Mouse (Mus musculus) forebrain, embryonic 14.5 days (tissue): Measurements from ENCODE around the gene Soat1. TPM values are rescaled to one million over a fixed set of nuclear protein-coding genes. Genes with fewer than 3 reads are reported as not detected.
"Not testable (repeated sequence)": the region's sequence is repeated elsewhere in the genome, so short reads cannot be mapped to it uniquely, and the experiment has no call there.

ENCODE experiments used
- ATAC-seq: fragments of 200-750 bp; cut with Nextera tagmentation; 2 replicates; pipeline ENCODE4 v1.8.0; 2017; ENCODE audit warnings: mild to moderate bottlenecking, moderate library complexity
- DNase-seq: peaks from one replicate; pipeline ENCODE4 v3.0.0-alpha.2; 2015; ENCODE audit warnings: low spot score
- H3K27ac ChIP-seq: fragments of 300-500 bp; sonication (generic); 2 replicates; pipeline ENCODE4 v1.5.1; 2014; ENCODE audit warnings: low read depth, mild to moderate bottlenecking, control low read depth, low read length, moderate library complexity
- H3K27me3 ChIP-seq: fragments of 300-500 bp; sonication (generic); replicated peaks from 2 replicates; pipeline ENCODE4 v1.6.1; 2014; ENCODE audit warnings: low read length, control low read depth, mixed read lengths; ENCODE audit not compliant: control insufficient read depth, insufficient read depth
- H3K36me3 ChIP-seq: fragments of 300-500 bp; sonication (generic); 2 replicates; pipeline ENCODE4 v1.6.1; 2014; ENCODE audit warnings: low read length, control low read depth; ENCODE audit not compliant: control insufficient read depth, insufficient read depth
- H3K4me1 ChIP-seq: fragments of 300-500 bp; sonication (generic); 2 replicates; pipeline ENCODE4 v1.6.1; 2014; ENCODE audit warnings: antibody characterized with exemption, low read length, control low read depth; ENCODE audit not compliant: control insufficient read depth, insufficient read depth
- H3K4me2 ChIP-seq: fragments of 300-500 bp; sonication (generic); 2 replicates; pipeline ENCODE4 v1.6.1; 2014; ENCODE audit warnings: mild to moderate bottlenecking, control low read depth, low read length
- H3K4me3 ChIP-seq: fragments of 300-500 bp; sonication (generic); 2 replicates; pipeline ENCODE4 v1.5.1; 2014; ENCODE audit warnings: low read depth, low read length, control low read depth
- H3K9ac ChIP-seq: fragments of 300-500 bp; sonication (generic); 2 replicates; pipeline ENCODE4 v1.6.1; 2014; ENCODE audit warnings: mild to moderate bottlenecking, low read length, control low read depth, moderate library complexity
- H3K9me3 ChIP-seq: fragments of 300-500 bp; sonication (generic); replicated peaks from 2 replicates; pipeline ENCODE4 v1.6.1; 2016; ENCODE audit warnings: low read length, control low read depth, mixed read lengths; ENCODE audit not compliant: control insufficient read depth
- WGBS: fragments of 180-500 bp; shearing (Covaris S2); extraction: QIAGEN DNeasy Blood & Tissue Kit; methylation state at CpG from one replicate; pipeline ENCODE4 v1.1.7; 2014; 5-methylcytosine and 5-hydroxymethylcytosine counted together
- polyA plus RNA-seq: library from polyadenylated mRNA; unstranded; fragments of >200 nt; fragmentation: Nextera tagmentation; extraction: Ambion mirVana; gene quantifications from 2 replicates; pipeline ENCODE4 v1.2.1, GENCODE M21; 2014

Soat1 gene
- polyA plus RNA-seq, 1 experiment from 2014 or later, result 11.9 TPM

DNA sequence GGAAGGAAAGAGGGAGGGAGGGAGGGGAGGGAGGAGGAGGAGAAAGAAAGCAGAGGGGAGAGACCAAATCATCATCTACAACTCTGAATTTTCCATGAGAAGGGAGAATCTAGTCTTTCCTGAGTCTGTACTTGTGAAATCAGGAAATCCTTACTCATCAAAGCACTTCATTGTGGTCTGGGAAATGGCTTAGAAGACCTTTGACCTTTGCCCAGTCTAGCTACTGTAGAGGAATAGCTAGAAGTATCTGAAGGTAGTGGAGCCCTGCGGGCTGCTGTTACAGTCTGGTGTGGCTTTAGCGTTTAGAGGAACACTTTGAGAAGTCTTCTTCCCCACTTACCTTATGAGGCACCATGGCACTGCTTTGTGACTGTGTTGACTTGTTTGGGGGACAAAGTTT is 71.6 kb downstream of the Soat1 start:
- no peak overlapping the region for H3K4me2 ChIP-seq
- DNase-seq, result no peak
- H3K36me3 ChIP-seq, result no peaks in the 10 kb centered on the region
- WGBS, result 60% methylated on average over 2 of the region's 2 CpGs
- no peaks in the 10 kb centered on the region for H3K9me3 ChIP-seq
- no peak for ATAC-seq
- no peaks in the 10 kb centered on the region for H3K4me1 ChIP-seq
- H3K27me3 ChIP-seq, result no peaks in the 10 kb centered on the region
- no peak overlapping the region for H3K9ac ChIP-seq
- no peak overlapping the region for H3K27ac ChIP-seq
- H3K4me3 ChIP-seq, result no peak overlapping the region

DNA sequence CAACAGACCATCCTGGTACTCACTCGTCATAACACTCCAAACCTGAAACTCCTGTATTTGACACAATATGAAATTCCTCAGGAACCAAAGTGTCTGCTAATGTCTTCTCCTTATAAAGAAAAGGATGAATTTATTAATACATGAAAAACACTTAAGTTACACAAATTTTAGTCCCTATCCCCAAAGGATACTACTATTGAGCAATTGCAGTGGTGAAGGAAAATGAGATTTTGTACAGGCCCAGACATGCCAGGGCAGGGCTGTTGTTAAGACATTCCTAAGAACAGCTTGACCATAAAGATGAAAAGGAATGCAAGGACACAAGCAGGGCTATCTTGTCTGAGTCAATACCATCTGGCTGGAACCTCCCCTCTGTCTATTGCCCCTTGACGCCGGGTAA is 74.0 kb downstream of the Soat1 start:
- not testable (repeated sequence) for H3K4me2 ChIP-seq, DNase-seq, H3K27me3 ChIP-seq, H3K36me3 ChIP-seq, H3K9me3 ChIP-seq, ATAC-seq, H3K9ac ChIP-seq, H3K4me3 ChIP-seq, H3K4me1 ChIP-seq, H3K27ac ChIP-seq
- 89% methylated on average over 3 of the region's 3 CpGs for WGBS

DNA sequence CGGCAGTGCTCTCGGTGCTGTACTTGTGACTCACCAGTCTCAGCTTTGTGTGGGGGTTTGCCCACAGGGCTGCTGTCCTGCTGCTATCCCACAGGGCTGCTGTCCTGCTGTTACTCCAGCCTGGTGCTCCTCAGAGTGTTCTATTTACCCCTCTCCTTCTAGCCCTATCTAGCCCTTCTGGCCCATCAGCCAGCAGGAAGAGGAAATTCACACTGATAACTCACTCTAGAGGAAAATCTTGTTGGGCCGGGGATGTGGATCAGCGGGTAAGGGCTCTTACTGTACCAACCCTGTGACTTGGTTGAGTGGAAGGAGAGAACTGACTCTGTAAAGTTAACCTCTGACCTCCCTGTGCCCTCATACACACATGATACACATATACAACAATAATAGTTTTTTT is 81.0 kb downstream of the Soat1 start:
- no peak for ATAC-seq
- no peaks in the 10 kb centered on the region for H3K27me3 ChIP-seq
- H3K9me3 ChIP-seq, result no peaks in the 10 kb centered on the region
- H3K9ac ChIP-seq, result no peak overlapping the region
- no peaks in the 10 kb centered on the region for H3K4me1 ChIP-seq
- DNase-seq, result no peak
- H3K36me3 ChIP-seq, result no peaks in the 10 kb centered on the region
- WGBS, result 90% methylated on average over 4 of the region's 4 CpGs
- H3K4me3 ChIP-seq, result no peak overlapping the region
- no peak overlapping the region for H3K27ac ChIP-seq
- H3K4me2 ChIP-seq, result no peak overlapping the region

DNA sequence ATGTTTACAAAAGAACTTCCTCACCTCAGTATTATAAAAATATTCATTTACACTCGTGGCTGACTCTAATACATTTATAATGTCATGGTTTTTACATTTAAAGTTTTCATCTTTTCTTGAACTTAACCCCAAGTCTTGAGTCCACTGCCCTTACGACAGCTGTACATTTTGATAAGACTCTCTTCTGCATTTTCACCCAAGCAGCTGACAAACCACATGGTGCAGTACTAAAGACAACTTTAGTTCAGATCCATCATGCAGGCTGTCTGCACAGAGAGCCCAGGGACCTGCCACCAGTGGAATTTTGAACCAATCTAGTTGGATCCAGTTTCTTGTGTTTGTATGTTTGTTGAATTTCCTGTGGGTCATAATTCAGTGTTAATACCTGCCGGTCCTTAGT is 87.3 kb downstream of the Soat1 start:
- WGBS, result 73% methylated on average over 3 of the region's 3 CpGs
- DNase-seq (no peak), ATAC-seq (no peak)
- no peaks in the 10 kb centered on the region for H3K36me3 ChIP-seq
- H3K4me2 ChIP-seq, result no peak overlapping the region
- no peak overlapping the region for H3K27ac ChIP-seq
- H3K4me1 ChIP-seq, result no peaks in the 10 kb centered on the region
- H3K9ac ChIP-seq, result no peak overlapping the region
- H3K4me3 ChIP-seq, result no peak overlapping the region
- H3K9me3 ChIP-seq, result no peaks in the 10 kb centered on the region
- H3K27me3 ChIP-seq, result no peaks in the 10 kb centered on the region

DNA sequence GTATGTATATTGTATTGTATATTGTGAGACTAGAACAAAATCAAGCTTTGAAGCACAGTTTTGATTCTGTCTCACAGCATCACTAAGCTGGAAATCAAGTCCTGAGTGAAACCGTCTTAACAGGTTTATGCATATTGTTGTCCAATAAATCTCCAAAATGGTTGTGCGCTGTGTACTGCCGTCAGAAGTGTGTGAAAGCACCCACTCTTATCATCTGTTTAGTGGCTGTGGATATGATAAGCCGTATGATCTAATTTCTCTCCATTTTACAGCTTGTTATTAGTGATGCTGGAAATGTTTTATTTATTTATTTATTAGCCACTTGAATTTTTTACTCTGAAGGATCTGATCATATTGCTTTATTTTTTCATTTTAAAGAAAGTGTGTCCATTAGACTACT is 87.9 kb downstream of the Soat1 start:
- Histone ChIP-seq H3K36me3 (no peaks in the 10 kb centered on the region), H3K9ac (no peak overlapping the region), H3K27ac (no peak overlapping the region), H3K27me3 (no peaks in the 10 kb centered on the region), H3K4me3 (no peak overlapping the region), H3K4me1 (no peaks in the 10 kb centered on the region), H3K9me3 (no peaks in the 10 kb centered on the region), H3K4me2 (no peak overlapping the region)
- no peak for DNase-seq
- ATAC-seq, result no peak
- WGBS, result 92% methylated on average over 4 of the region's 4 CpGs

DNA sequence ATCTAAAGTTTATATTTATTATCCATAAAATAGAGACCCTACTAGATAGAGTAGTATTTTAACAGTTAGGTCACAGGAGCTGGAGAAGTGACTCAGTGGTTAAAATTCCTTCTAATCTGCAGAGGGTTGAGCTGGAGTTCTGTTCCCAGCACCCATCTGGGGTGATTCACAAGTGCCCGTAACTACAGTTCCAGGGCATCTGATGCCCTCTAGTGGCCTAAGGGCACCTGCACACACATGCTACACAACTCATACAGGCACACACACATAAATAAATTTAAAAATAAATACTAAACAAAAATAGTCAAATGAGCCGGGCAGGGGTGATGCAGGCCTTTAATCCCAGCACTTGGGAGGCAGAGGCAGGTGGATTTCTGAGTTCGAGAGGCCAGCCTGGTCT is 92.9 kb downstream of the Soat1 start:
- DNase-seq (no peak), ATAC-seq (no peak)
- Histone ChIP-seq H3K4me1 (no peaks in the 10 kb centered on the region), H3K36me3 (no peaks in the 10 kb centered on the region), H3K27me3 (no peaks in the 10 kb centered on the region), H3K9ac (no peak overlapping the region), H3K4me2 (no peak overlapping the region), H3K9me3 (no peaks in the 10 kb centered on the region), H3K27ac (no peak overlapping the region), H3K4me3 (no peak overlapping the region)
- 91% methylated on average over 3 of the region's 3 CpGs for WGBS

Other genes with a start within 250 kb of the Soat1 start
- 0.20 and 0.38 TPM in 2 replicates for gene Tdrd5, start 170.7 kb downstream of the Soat1 start, polyA plus RNA-seq
- 0.51 and 0.82 TPM in 2 replicates for gene Nphs2, start 163.6 kb downstream of the Soat1 start, polyA plus RNA-seq
- gene Gm2000, start 108.3 kb downstream of the Soat1 start, polyA plus RNA-seq, result 735 and 817 TPM in 2 replicates
- gene Axdnd1, start 53.2 kb downstream of the Soat1 start, polyA plus RNA-seq, result 0.13 and 0.43 TPM in 2 replicates
- 0.67 and 1.0 TPM in 2 replicates for gene Gm10031, start 49.7 kb upstream of the Soat1 start, polyA plus RNA-seq
- 5.7 and 8.0 TPM in 2 replicates for gene Abl2, start 84.5 kb upstream of the Soat1 start, polyA plus RNA-seq
- 4.5 and 6.5 TPM in 2 replicates for gene Tor3a, start 200.0 kb upstream of the Soat1 start, polyA plus RNA-seq
- 19.9 and 23.8 TPM in 2 replicates for gene Fam20b, start 244.8 kb upstream of the Soat1 start, polyA plus RNA-seq